Mouse (Mus musculus): ENCODE data around the gene Trnau1ap. TPM values are rescaled to one million over a fixed set of nuclear protein-coding genes. Genes with fewer than 3 reads are reported as not detected.

Gene Trnau1ap
- polyA plus RNA-seq, 1 experiment = 32.1 TPM

- Histone ChIP-seq H3K27ac (ENCODE audit: control insufficient read depth, insufficient read depth, low read depth, low read length, poor library complexity) (no peak overlapping the region), H3K4me1 (ENCODE audit: control insufficient read depth, insufficient read depth, low read length) (no peaks in the 10 kb centered on the region), H3K4me3 (replicated peaks; ENCODE audit: control insufficient read depth, low read depth, low read length) (no peak overlapping the region)
- TF ChIP-seq POLR2A (IDR thresholded peaks at IDR 0.05; ENCODE audit: borderline replicate concordance, control insufficient read depth, low read depth, low read length) (no peak), CTCF (IDR thresholded peaks at IDR 0.05; ENCODE audit: control insufficient read depth, insufficient read depth, low read length) (no peak)
- 91% methylated on average over 6 of the region's 6 CpGs for WGBS
Observed at GRCm38 (mm10) chr4:132332880-132333279, 3.5 kb upstream of the Trnau1ap start.

GRCm38 (mm10) chr4:132331960-132332359 is 2.6 kb upstream of the Trnau1ap start:
- 83% methylated on average over 3 of the region's 3 CpGs for WGBS
- no peak overlapping the region for H3K27ac ChIP-seq (ENCODE audit: control insufficient read depth, insufficient read depth, low read depth, low read length, poor library complexity)
- no peaks in the 10 kb centered on the region for H3K4me1 ChIP-seq (ENCODE audit: control insufficient read depth, insufficient read depth, low read length)
- no peak overlapping the region for H3K4me3 ChIP-seq (replicated peaks; ENCODE audit: control insufficient read depth, low read depth, low read length)
- no peak for TF ChIP-seq POLR2A (IDR thresholded peaks at IDR 0.05; ENCODE audit: borderline replicate concordance, control insufficient read depth, low read depth, low read length)
- no peak for TF ChIP-seq CTCF (IDR thresholded peaks at IDR 0.05; ENCODE audit: control insufficient read depth, insufficient read depth, low read length)

GRCm38 (mm10) chr4:132329835-132330354 is 557 bp upstream of the Trnau1ap start:
- Histone ChIP-seq H3K4me3 (replicated peaks; ENCODE audit: control insufficient read depth, low read depth, low read length) (peak overlapping the region; percentile 75), H3K27ac (ENCODE audit: control insufficient read depth, insufficient read depth, low read depth, low read length, poor library complexity) (peak overlapping the region; percentile 86), H3K4me1 (ENCODE audit: control insufficient read depth, insufficient read depth, low read length) (no peaks in the 10 kb centered on the region)
- TF ChIP-seq CTCF (IDR thresholded peaks at IDR 0.05; ENCODE audit: control insufficient read depth, insufficient read depth, low read length) (no peak), POLR2A (IDR thresholded peaks at IDR 0.05; ENCODE audit: borderline replicate concordance, control insufficient read depth, low read depth, low read length) (no peak)
- WGBS = 16% methylated on average over 10 of the region's 10 CpGs

- 61% methylated on average over 14 of the region's 14 CpGs for WGBS
- H3K27ac ChIP-seq (ENCODE audit: control insufficient read depth, insufficient read depth, low read depth, low read length, poor library complexity) = no peak overlapping the region
- H3K4me1 ChIP-seq (ENCODE audit: control insufficient read depth, insufficient read depth, low read length) = no peaks in the 10 kb centered on the region
- H3K4me3 ChIP-seq (replicated peaks; ENCODE audit: control insufficient read depth, low read depth, low read length) = no peak overlapping the region
- TF ChIP-seq CTCF (IDR thresholded peaks at IDR 0.05; ENCODE audit: control insufficient read depth, insufficient read depth, low read length) (no peak), POLR2A (IDR thresholded peaks at IDR 0.05; ENCODE audit: borderline replicate concordance, control insufficient read depth, low read depth, low read length) (no peak)
Observed at GRCm38 (mm10) chr4:132328391-132328982, 851 bp downstream of the Trnau1ap start.

GRCm38 (mm10) chr4:132326481-132326880 is 2.9 kb downstream of the Trnau1ap start:
- Histone ChIP-seq H3K27ac (ENCODE audit: control insufficient read depth, insufficient read depth, low read depth, low read length, poor library complexity) (no peak overlapping the region), H3K4me1 (ENCODE audit: control insufficient read depth, insufficient read depth, low read length) (no peaks in the 10 kb centered on the region), H3K4me3 (replicated peaks; ENCODE audit: control insufficient read depth, low read depth, low read length) (no peak overlapping the region)
- TF ChIP-seq CTCF (IDR thresholded peaks at IDR 0.05; ENCODE audit: control insufficient read depth, insufficient read depth, low read length) (no peak), POLR2A (IDR thresholded peaks at IDR 0.05; ENCODE audit: borderline replicate concordance, control insufficient read depth, low read depth, low read length) (no peak)
- WGBS = 81% methylated on average over 5 of the region's 5 CpGs

GRCm38 (mm10) chr4:132315711-132316110 is 13.6 kb downstream of the Trnau1ap start:
- no peak overlapping the region for H3K27ac ChIP-seq (ENCODE audit: control insufficient read depth, insufficient read depth, low read depth, low read length, poor library complexity)
- WGBS = 88% methylated on average over 8 of the region's 8 CpGs
- H3K4me1 ChIP-seq (ENCODE audit: control insufficient read depth, insufficient read depth, low read length) = no peaks in the 10 kb centered on the region
- TF ChIP-seq CTCF (IDR thresholded peaks at IDR 0.05; ENCODE audit: control insufficient read depth, insufficient read depth, low read length) = no peak
- no peak for TF ChIP-seq POLR2A (IDR thresholded peaks at IDR 0.05; ENCODE audit: borderline replicate concordance, control insufficient read depth, low read depth, low read length)
- H3K4me3 ChIP-seq (replicated peaks; ENCODE audit: control insufficient read depth, low read depth, low read length) = no peak overlapping the region

- Histone ChIP-seq H3K27ac (ENCODE audit: control insufficient read depth, insufficient read depth, low read depth, low read length, poor library complexity) (no peak overlapping the region), H3K4me3 (replicated peaks; ENCODE audit: control insufficient read depth, low read depth, low read length) (no peak overlapping the region), H3K4me1 (ENCODE audit: control insufficient read depth, insufficient read depth, low read length) (peaks cover 2% of the 10 kb centered on the region; the same call in 1 of the 2 replicates)
- TF ChIP-seq CTCF (IDR thresholded peaks at IDR 0.05; ENCODE audit: control insufficient read depth, insufficient read depth, low read length) = no peak
- TF ChIP-seq POLR2A (IDR thresholded peaks at IDR 0.05; ENCODE audit: borderline replicate concordance, control insufficient read depth, low read depth, low read length) = no peak
- 87% methylated on average over 5 of the region's 5 CpGs for WGBS
Observed at GRCm38 (mm10) chr4:132312627-132313026, 16.7 kb downstream of the Trnau1ap start.

- no peak overlapping the region for H3K27ac ChIP-seq (ENCODE audit: control insufficient read depth, insufficient read depth, low read depth, low read length, poor library complexity)
- 65% methylated on average over 3 of the region's 3 CpGs for WGBS
- H3K4me3 ChIP-seq (replicated peaks; ENCODE audit: control insufficient read depth, low read depth, low read length) = no peak overlapping the region
- peaks cover 2% of the 10 kb centered on the region; the same call in 1 of the 2 replicates for H3K4me1 ChIP-seq (ENCODE audit: control insufficient read depth, insufficient read depth, low read length)
- TF ChIP-seq CTCF (IDR thresholded peaks at IDR 0.05; ENCODE audit: control insufficient read depth, insufficient read depth, low read length) = no peak
- TF ChIP-seq POLR2A (IDR thresholded peaks at IDR 0.05; ENCODE audit: borderline replicate concordance, control insufficient read depth, low read depth, low read length) = no peak
Observed at GRCm38 (mm10) chr4:132311801-132312200, 17.5 kb downstream of the Trnau1ap start.

Data from bone marrow, adult 2 months (tissue).